ENCODE assay signal across 16 mouse cellular contexts in the genomic region with DNA sequence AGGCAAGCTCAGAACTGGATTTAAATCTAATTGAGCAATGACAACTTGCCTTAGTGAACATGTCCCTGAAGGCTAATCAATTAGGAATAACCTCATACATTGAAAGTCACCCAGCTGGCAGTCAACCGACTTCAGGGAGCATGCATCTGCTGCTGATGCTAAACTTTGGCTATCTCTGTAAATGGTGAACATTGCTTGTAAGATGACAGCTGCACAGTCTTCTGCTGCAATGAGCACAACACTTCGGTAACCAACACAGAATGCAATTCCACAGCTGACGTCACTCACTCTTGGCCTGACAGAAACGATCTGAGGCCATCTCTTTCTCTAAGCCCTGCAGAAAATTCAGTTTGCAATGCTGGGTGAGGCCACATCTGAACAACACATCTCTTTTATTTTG.
DNase-seq lines count a peak whose midpoint lies in the region; ATAC-seq and TF ChIP-seq lines count a peak whose summit lies in the region.
"Had no signal": no experiment of that assay in that cellular context is flagged by ENCODE, and none has a peak within 500 bp of the region (broad histone marks: within the 10 kb centered on the region; RNA-seq: fewer than 3 reads in every experiment).

No protein-coding gene starts in this region.

- TF ChIP-seq POLR2A in lung, adult 2 months (IDR thresholded peaks at IDR 0.05; ENCODE audit: borderline replicate concordance, extremely low read depth, low read depth, low read length), result no peak

- no peak for ATAC-seq in lung, embryonic 14.5 days (ENCODE audit: insufficient read depth)
- ATAC-seq in monocyte, adult 5-6 weeks (replicated peaks; ENCODE audit: insufficient number of reproducible peaks, low FRiP score, low TSS enrichment, poor library complexity, severe bottlenecking), result no peak
- ATAC-seq: forebrain, embryonic 15.5 days; intestine, postnatal 0 days had no signal

- H3K4me1 ChIP-seq in lung, embryonic 14.5 days (ENCODE audit: insufficient read depth), result no peaks in the 10 kb centered on the region
- no peaks in the 10 kb centered on the region for H3K4me1 ChIP-seq in lung, adult 2 months (ENCODE audit: control insufficient read depth, insufficient read depth, low read length)
- H3K4me1 ChIP-seq: embryonic facial prominence, embryonic 13.5 days; forebrain, embryonic 15.5 days; heart, embryonic 15.5 days had no signal

- intact Hi-C loops in heart, postnatal 25 days (cut with DNase I), result no loop called here

- WGBS in lung, embryonic 14.5 days, result 54% methylated on average over 4 of the region's 4 CpGs
- WGBS in lung, adult 2 months, result 59% methylated on average over 4 of the region's 4 CpGs

- no peaks in the 10 kb centered on the region for H3K27me3 ChIP-seq in lung, embryonic 14.5 days (ENCODE audit: insufficient read depth, low read length)
- H3K27me3 ChIP-seq: embryonic facial prominence, embryonic 13.5 days; forebrain, embryonic 15.5 days; heart, embryonic 15.5 days; megakaryocyte, embryonic 14.5 days had no signal

- H3K9ac ChIP-seq in lung, embryonic 14.5 days, result no peak overlapping the region
- H3K9ac ChIP-seq: embryonic facial prominence, embryonic 13.5 days; forebrain, embryonic 15.5 days; heart, embryonic 15.5 days had no signal

- no peak overlapping the region for H3K4me3 ChIP-seq in lung, embryonic 14.5 days (ENCODE audit: low read depth, low read length)
- no peak overlapping the region for H3K4me3 ChIP-seq in lung, adult 2 months (replicated peaks; ENCODE audit: extremely low read depth, low read depth, low read length)
- H3K4me3 ChIP-seq: embryonic facial prominence, embryonic 13.5 days; forebrain, embryonic 15.5 days; heart, embryonic 15.5 days; megakaryocyte, embryonic 14.5 days had no signal

- no peak for TF ChIP-seq CTCF in lung, embryonic 14.5 days (IDR thresholded peaks at IDR 0.05; ENCODE audit: low read depth)
- no peak for TF ChIP-seq CTCF in lung, adult 2 months (IDR thresholded peaks at IDR 0.05; ENCODE audit: insufficient read depth, low read length)

- peak; percentile 57 to 63 for DNase-seq in cerebellum, postnatal 10 days
- DNase-seq in cerebellum, adult 11-12 months, result no peak
- peak; percentile 45 for DNase-seq in lung, embryonic 14.5 days
- DNase-seq in lung, adult 2 months, result no peak
- DNase-seq in heart, postnatal 25 days (ENCODE audit: low spot score), result peak; percentile 27
- peak; percentile 36 for DNase-seq in retina, postnatal 1 day
- no peak for DNase-seq in kidney, postnatal 25 days
- DNase-seq: adrenal gland, adult 2 months; cerebellum, postnatal 36 days had no signal

- H3K9me3 ChIP-seq in lung, embryonic 14.5 days (ENCODE audit: low read depth, low read length), result no peaks in the 10 kb centered on the region
- H3K9me3 ChIP-seq: embryonic facial prominence, embryonic 13.5 days; forebrain, embryonic 15.5 days; heart, embryonic 15.5 days; megakaryocyte, embryonic 14.5 days had no signal

- no peak overlapping the region for H3K27ac ChIP-seq in lung, embryonic 14.5 days (ENCODE audit: low read depth)
- H3K27ac ChIP-seq: embryonic facial prominence, embryonic 13.5 days; forebrain, embryonic 15.5 days; heart, embryonic 15.5 days had no signal

- H3K36me3 ChIP-seq in lung, embryonic 14.5 days (ENCODE audit: insufficient read depth), result no peaks in the 10 kb centered on the region
- H3K36me3 ChIP-seq: embryonic facial prominence, embryonic 13.5 days; forebrain, embryonic 15.5 days; heart, embryonic 15.5 days had no signal

- no peak overlapping the region for H3K4me2 ChIP-seq in lung, embryonic 14.5 days
- H3K4me2 ChIP-seq: embryonic facial prominence, embryonic 13.5 days; forebrain, embryonic 15.5 days; heart, embryonic 15.5 days; liver, embryonic 11.5 days had no signal

Comparison
In these comparisons a context has a peak if more than half of its experiments do, and no peak if none do; other contexts are left out.
1. DNase-seq: peak in cerebellum, postnatal 10 days (2 of 2), lung, embryonic 14.5 days (single experiment), heart, postnatal 25 days (single experiment) and retina, postnatal 1 day (single experiment); none in cerebellum, adult 11-12 months (single experiment), lung, adult 2 months (single experiment) and kidney, postnatal 25 days (0 of 2).